Mouse (Mus musculus) hindbrain, embryonic 11.5 days (tissue): ENCODE measurements around the gene Nedd4. TPM values are rescaled to one million over a fixed set of nuclear protein-coding genes. Genes with fewer than 3 reads are reported as not detected.
"Not testable (repeated sequence)": the region's sequence is repeated elsewhere in the genome, so short reads cannot be mapped to it uniquely, and the experiment has no call there.

Experiments
- ATAC-seq: fragments of 200-750 bp; cut with Nextera tagmentation; 2 replicates; pipeline ENCODE4 v1.8.0; 2017; ENCODE audit warnings: mild to moderate bottlenecking, moderate TSS enrichment, moderate library complexity; ENCODE audit not compliant: low FRiP score
- DNase-seq: peaks from one replicate; pipeline ENCODE4 v3.0.0-alpha.2; 2015; ENCODE audit warnings: low spot score
- H3K27ac ChIP-seq: fragments of 300-500 bp; sonication (generic); 2 replicates; pipeline ENCODE4 v1.5.1; 2014; ENCODE audit warnings: mild to moderate bottlenecking, low read depth, low read length
- H3K27me3 ChIP-seq: fragments of 300-500 bp; sonication (generic); 2 replicates; pipeline ENCODE4 v1.6.1; 2014; ENCODE audit warnings: mild to moderate bottlenecking, low read length, moderate library complexity, mixed read lengths; ENCODE audit not compliant: control insufficient read depth, insufficient read depth
- H3K36me3 ChIP-seq: fragments of 300-500 bp; sonication (generic); 2 replicates; pipeline ENCODE4 v1.6.1; 2014; ENCODE audit warnings: mild to moderate bottlenecking, low read length, moderate library complexity, mixed read lengths; ENCODE audit not compliant: control insufficient read depth, insufficient read depth
- H3K4me1 ChIP-seq: fragments of 300-500 bp; sonication (generic); replicated peaks from 2 replicates; pipeline ENCODE4 v1.6.1; 2014; ENCODE audit warnings: low read length, mixed read lengths; ENCODE audit not compliant: control insufficient read depth, insufficient read depth
- H3K4me2 ChIP-seq: fragments of 300-500 bp; sonication (generic); replicated peaks from 2 replicates; pipeline ENCODE4 v1.6.1; 2014; ENCODE audit warnings: mild to moderate bottlenecking, low read depth, low read length
- H3K4me3 ChIP-seq: fragments of 300-500 bp; sonication (generic); 2 replicates; pipeline ENCODE4 v1.5.1; 2014; ENCODE audit warnings: low read depth, low read length
- H3K9ac ChIP-seq: fragments of 300-500 bp; sonication (generic); 2 replicates; pipeline ENCODE4 v1.6.1; 2014; ENCODE audit warnings: low read depth, low read length
- H3K9me3 ChIP-seq: fragments of 300-500 bp; sonication (generic); 2 replicates; pipeline ENCODE4 v1.6.1; 2016; ENCODE audit warnings: low read length; ENCODE audit not compliant: control insufficient read depth
- WGBS: fragments of 180-500 bp; shearing (Covaris S2); extraction: QIAGEN DNeasy Blood & Tissue Kit; methylation state at CpG from one replicate; pipeline ENCODE4 v1.1.7; 2014; 5-methylcytosine and 5-hydroxymethylcytosine counted together
- polyA plus RNA-seq: library from polyadenylated mRNA; unstranded; fragments of >200 nt; fragmentation: Nextera tagmentation; extraction: Ambion mirVana; gene quantifications from 2 replicates; pipeline ENCODE4 v1.2.1, GENCODE M21; 2014

The Nedd4 gene
- polyA plus RNA-seq, 1 experiment from 2014 or later: 708 TPM

DNA sequence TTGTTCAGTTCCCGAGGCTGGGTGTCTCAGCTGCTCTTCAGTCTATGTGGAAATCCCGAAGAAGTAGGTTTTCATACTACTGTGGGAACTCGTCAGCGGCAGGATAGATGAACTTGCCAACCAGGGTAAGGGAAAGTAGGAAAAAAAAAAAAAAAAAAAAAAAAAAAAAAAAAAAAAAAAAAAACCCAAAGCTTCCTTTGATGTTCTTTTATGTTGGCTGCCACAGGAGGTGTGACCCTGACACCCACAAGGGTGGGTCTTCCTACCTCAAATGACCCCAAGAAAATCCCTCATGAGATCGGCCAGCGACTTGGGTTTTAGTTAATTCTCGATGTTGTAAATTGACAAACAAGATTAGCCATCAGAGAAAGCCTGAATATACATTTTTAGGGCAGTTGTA lies 25.6 kb upstream of the Nedd4 start:
- H3K4me3 ChIP-seq: no peak overlapping the region
- no peaks in the 10 kb centered on the region for H3K36me3 ChIP-seq
- peaks cover 7% of the 10 kb centered on the region for H3K4me1 ChIP-seq
- no peak overlapping the region for H3K4me2 ChIP-seq
- H3K27me3 ChIP-seq: no peaks in the 10 kb centered on the region
- no peak for DNase-seq
- H3K27ac ChIP-seq: no peak overlapping the region
- no peak for ATAC-seq
- H3K9ac ChIP-seq: no peak overlapping the region
- 90% methylated on average over 7 of the region's 7 CpGs for WGBS
- no peaks in the 10 kb centered on the region for H3K9me3 ChIP-seq

DNA sequence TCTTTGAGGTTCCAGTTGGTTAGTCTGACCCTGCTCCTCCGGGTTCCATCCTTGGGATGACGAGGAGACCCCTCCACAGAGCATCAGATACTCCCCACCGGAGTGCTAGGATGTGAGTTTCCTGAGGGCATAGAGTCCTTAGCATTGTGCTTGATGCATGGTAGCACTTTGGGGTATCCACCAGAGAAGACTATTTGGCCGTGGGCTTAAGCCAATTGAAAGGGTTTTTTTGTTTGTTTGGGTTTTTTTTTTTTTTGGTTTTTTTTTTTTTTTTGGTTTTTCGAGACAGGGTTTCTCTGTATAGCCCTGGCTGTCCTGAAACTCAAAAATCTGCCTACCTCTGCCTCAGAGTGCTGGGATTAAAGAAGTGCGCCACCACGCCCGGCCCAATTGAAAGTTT lies 24.9 kb upstream of the Nedd4 start:
- H3K9ac ChIP-seq: no peak overlapping the region
- H3K4me2 ChIP-seq: no peak overlapping the region
- no peak for DNase-seq
- H3K4me1 ChIP-seq: peaks cover 7% of the 10 kb centered on the region
- no peak for ATAC-seq
- H3K4me3 ChIP-seq: no peak overlapping the region
- WGBS: 86% methylated on average over 8 of the region's 8 CpGs
- H3K9me3 ChIP-seq: no peaks in the 10 kb centered on the region
- H3K36me3 ChIP-seq: no peaks in the 10 kb centered on the region
- H3K27ac ChIP-seq: no peak overlapping the region
- no peaks in the 10 kb centered on the region for H3K27me3 ChIP-seq

GRCm38 (mm10) chr9:72638951-72639842 lies 22.9 kb upstream of the Nedd4 start:
- H3K27ac ChIP-seq: peak overlapping the region; percentile 100
- 45% methylated on average over 9 of the region's 9 CpGs for WGBS
- ATAC-seq: peak; percentile 90
- peak; percentile 82 for DNase-seq
- H3K4me3 ChIP-seq: peak overlapping the region; percentile 36
- no peaks in the 10 kb centered on the region for H3K27me3 ChIP-seq
- H3K4me1 ChIP-seq: peaks cover 7% of the 10 kb centered on the region
- H3K9ac ChIP-seq: peak overlapping the region; percentile 80
- no peaks in the 10 kb centered on the region for H3K9me3 ChIP-seq
- peak overlapping the region; percentile 73 for H3K4me2 ChIP-seq
- no peaks in the 10 kb centered on the region for H3K36me3 ChIP-seq

GRCm38 (mm10) chr9:72639843-72640621 lies 22.1 kb upstream of the Nedd4 start:
- H3K27me3 ChIP-seq: no peaks in the 10 kb centered on the region
- H3K4me2 ChIP-seq: peak overlapping the region; percentile 73
- no peaks in the 10 kb centered on the region for H3K36me3 ChIP-seq
- peak overlapping the region; percentile 100 for H3K27ac ChIP-seq
- WGBS: 2% methylated on average over 27 of the region's 27 CpGs
- H3K9ac ChIP-seq: peak overlapping the region; percentile 80
- no peaks in the 10 kb centered on the region for H3K9me3 ChIP-seq
- peak; percentile 98 for ATAC-seq
- H3K4me1 ChIP-seq: peaks cover 7% of the 10 kb centered on the region
- peak; percentile 87 for DNase-seq
- H3K4me3 ChIP-seq: peak overlapping the region; percentile 36

DNA sequence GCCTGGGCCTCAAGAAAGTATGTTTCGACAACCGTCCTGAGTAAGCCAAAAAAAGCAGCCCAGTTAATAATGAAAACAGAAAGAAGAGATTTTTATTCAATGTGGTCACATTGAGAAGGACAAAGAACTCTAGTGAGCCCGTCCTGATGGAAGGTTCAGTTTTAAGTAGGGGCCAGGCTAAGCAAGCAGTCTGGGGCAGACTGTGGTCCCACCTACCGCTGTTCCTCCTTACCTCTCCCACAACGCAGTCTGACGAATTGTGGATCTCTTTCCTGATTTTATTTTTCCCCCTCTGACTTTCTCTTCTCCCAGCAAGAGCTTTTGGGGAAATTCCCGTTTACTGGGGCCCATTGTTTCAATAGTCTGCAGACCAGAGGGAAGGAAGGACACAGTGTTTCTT lies 21.5 kb upstream of the Nedd4 start:
- 13% methylated on average over 7 of the region's 7 CpGs for WGBS
- no peak for ATAC-seq

DNA sequence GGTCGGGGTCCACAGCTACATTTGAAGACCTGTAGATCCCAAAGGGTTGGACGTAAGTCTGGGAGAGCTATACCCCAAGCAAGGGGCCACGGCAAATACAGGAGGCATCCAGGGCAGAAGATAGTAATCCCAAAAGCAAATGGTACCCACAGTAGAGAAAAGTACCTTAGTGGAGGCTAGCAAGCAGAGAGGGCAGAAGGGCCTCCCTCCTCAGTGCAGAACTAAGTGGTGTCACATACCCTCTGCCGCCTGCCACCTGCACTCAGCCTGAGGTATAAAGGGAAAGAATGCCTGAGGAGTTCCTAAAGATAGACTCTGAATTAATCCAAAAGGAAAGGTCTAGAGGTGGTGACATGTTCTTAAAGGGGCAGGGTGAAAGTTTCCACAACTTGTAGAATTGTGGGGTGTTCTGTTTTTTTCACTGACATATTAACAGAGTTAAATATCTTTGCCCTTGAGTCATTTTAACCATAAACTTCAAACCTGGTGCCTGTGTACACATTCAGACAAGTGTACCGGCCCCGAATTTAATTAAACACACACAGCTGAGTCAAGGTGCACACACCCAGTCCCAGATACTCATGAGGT lies 21.0 kb upstream of the Nedd4 start:
- WGBS: 69% methylated on average over 6 of the region's 6 CpGs
- Histone ChIP-seq H3K27me3 (no peaks in the 10 kb centered on the region), H3K27ac (peak overlapping the region; percentile 100), H3K4me3 (no peak overlapping the region), H3K9ac (no peak overlapping the region), H3K9me3 (no peaks in the 10 kb centered on the region), H3K4me1 (peaks cover 7% of the 10 kb centered on the region), H3K36me3 (no peaks in the 10 kb centered on the region), H3K4me2 (no peak overlapping the region; the same call in 1 of the 2 replicates)
- ATAC-seq (no peak), DNase-seq (no peak)

More for the DNA sequence above, 21.5 kb upstream of the Nedd4 start:
- Histone ChIP-seq H3K9me3 (no peaks in the 10 kb centered on the region), H3K9ac (peak overlapping the region; percentile 47; the same call in 1 of the 2 replicates), H3K4me1 (peaks cover 7% of the 10 kb centered on the region), H3K27ac (peak overlapping the region; percentile 100), H3K36me3 (no peaks in the 10 kb centered on the region), H3K4me3 (no peak overlapping the region), H3K27me3 (no peaks in the 10 kb centered on the region), H3K4me2 (peak overlapping the region; percentile 73; the same call in 1 of the 2 replicates)
- DNase-seq: no peak

- WGBS: 95% methylated on average over 4 of the region's 4 CpGs
- DNase-seq: not testable (repeated sequence)
Measured at GRCm38 (mm10) chr9:72642756-72643447, 19.2 kb upstream of the Nedd4 start.

More at GRCm38 (mm10) chr9:72642756-72643447, 19.2 kb upstream of the Nedd4 start:
- not testable (repeated sequence) for H3K27me3 ChIP-seq, H3K27ac ChIP-seq, H3K4me3 ChIP-seq, H3K9ac ChIP-seq, ATAC-seq, H3K36me3 ChIP-seq, H3K4me1 ChIP-seq, H3K4me2 ChIP-seq, H3K9me3 ChIP-seq
